Mouse (Mus musculus): Measurements from ENCODE around the gene C2cd2.

DNA sequence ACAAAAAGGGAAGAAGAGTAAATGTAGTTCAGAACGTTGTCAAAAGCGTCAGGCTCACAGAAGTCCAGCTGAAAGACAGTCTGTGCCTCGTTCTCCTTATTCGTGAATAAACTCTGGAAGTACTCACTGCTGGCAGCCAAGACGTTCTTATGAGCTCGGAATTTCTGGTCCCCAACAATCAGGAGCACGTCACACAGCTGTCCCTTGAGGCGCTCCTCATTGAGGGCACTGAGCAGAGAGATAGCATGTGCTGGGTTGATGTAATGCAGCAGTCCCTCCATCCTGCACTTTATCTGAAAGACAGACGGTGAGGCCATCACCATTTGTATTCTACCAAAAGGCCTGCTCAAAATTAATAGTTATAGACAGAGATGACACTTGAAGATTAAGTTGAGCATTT lies 9.6 kb downstream of the C2cd2 start:
- TF ChIP-seq POLR2A (IDR thresholded peaks at IDR 0.05; ENCODE audit: insufficient read depth, low read depth, low read length): no peak
- TF ChIP-seq CTCF (IDR thresholded peaks at IDR 0.05; ENCODE audit: insufficient read depth, low read depth, low read length): no peak

Data from olfactory bulb, adult 2 months (tissue).